Mouse (Mus musculus) gonadal fat pad, adult 2 months (tissue): ENCODE data around the gene Trarg1. TPM values are rescaled to one million over a fixed set of nuclear protein-coding genes. Genes with fewer than 3 reads are reported as not detected.
"Not testable (repeated sequence)": the region's sequence is repeated elsewhere in the genome, so short reads cannot be mapped to it uniquely, and the experiment has no call there.

Experiments
- DNase-seq: peaks from one replicate; pipeline ENCODE4 v3.0.0-alpha.2; 2012; ENCODE audit warnings: low read depth
- polyA plus RNA-seq: library from polyadenylated mRNA; depleted of rRNA; stranded (reverse); fragments of >200 nt; gene quantifications from 2 replicates; pipeline ENCODE4 v1.2.3, GENCODE M21; 2012; rRNA removed

Trarg1 gene
- polyA plus RNA-seq: 36.6 and 49.2 TPM in 2 replicates

DNA sequence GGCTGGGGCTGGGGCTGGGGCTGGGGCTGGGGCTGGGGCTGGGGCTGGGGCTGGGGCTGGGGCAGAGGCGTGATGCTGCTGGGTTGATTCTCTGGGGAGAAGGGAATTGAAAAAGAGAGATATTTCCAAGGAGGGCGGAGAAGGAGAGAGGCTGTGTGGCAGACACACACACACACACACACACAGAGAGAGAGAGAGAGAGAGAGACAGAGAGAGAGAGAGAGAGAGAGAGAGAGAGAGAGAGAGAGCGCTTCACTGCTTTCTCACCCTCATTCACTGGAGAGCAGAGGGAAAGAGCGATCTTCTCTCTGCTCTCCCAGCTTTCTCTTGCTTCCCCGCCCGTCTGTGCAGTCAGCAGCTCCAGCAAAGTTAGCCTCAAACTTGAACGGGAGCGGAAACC is at the start of gene Trarg1:
Gene Trarg1 (plus strand): TSS at position 301 of the 400 bp plus-strand sequence.
- not testable (repeated sequence) for DNase-seq

DNA sequence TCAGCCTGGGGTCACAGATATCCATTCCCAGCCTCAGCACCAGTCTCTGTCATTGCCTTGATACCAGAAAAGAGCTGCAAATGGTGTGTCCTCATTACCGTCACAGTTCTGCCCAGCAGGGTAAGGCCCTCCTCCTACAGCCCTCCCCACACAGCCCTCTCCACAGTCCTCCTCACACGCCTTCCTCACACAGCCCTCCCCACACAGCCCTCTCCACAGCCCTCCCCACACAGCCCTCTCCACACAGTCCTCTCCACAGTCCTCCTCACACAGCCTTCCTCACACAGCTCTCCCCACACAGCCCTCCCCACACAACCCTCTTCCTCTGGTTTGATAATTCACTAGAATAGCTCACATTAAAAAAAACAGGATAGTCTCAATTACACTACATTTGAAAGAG is 49.6 kb upstream of the Trarg1 start:
- DNase-seq: no peak

- no peak for DNase-seq
Observed at GRCm38 (mm10) chr11:76630487-76630886, 49.1 kb upstream of the Trarg1 start.

DNA sequence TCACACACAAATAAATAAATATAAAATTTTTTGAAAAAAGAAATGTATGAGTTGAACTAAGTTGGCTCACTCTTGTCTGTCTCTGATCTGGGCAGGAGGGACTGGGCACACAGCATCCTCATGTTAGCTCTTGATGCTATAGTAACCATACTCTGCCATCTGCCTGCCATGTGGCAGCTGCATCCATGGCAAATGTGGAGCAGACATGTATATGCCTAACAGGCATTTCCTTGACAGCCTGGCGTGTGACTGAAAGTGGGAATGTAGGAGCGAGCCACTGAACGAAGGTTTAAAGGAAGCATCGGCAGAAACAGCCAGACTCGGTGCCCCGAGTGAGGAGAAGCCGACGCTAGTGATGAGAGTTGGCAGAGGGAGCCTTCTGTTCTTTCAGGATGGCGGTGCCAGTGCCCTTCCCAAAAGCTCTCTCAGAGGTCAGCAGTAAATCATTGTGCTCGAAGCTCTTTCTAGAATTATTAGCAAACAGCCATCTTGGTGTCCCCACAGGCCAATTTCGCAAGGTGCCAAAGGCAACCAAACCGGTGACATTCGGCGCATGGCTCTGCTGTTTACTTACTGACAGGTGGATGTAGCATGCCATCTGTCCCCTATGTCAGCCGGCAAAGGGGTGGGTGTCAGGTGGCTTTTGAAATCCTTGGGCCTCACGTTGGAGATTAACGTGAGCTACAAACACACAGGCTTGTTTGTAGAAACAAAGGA is 40.2 kb upstream of the Trarg1 start:
- no peak for DNase-seq

DNA sequence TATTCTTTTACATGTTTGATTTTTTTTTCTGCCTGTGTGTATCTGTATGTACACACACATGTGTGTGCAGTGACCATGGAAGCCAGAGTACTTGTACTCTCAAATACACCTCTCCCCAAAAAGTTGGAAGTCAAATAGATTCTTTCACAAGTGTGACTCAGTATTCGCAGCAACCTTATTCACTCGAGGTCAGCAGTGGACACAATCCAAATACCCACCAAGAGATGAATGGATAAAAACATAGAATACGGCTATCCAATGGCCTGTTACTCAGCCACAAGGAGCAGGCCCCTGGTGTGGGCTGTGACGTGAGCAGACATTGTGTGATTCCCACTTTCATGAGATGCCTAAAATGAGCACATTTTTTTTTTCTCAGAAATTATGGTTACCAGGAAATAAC is 39.4 kb upstream of the Trarg1 start:
- no peak for DNase-seq

DNA sequence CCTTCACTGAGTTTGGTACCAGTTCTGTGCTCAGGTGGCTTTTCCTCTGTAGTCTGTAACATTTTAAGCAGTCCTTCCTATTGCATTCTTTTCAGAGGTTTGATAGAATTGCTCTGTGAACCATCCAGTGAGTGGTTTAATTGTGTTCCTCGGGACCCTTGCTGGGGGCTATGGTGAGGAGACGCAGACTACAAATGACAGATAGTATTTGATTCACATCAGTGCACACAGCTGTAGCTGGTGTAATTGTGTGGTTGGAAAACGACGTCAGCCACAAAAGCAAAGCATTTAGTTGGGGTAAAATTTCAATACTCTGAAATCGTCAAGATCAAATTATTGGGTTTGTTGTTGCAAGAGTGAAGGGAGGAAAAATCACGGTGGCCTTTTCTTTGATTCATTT is 35.4 kb upstream of the Trarg1 start:
- no peak for DNase-seq

GRCm38 (mm10) chr11:76645036-76645435 is 34.6 kb upstream of the Trarg1 start:
- DNase-seq: no peak

DNA sequence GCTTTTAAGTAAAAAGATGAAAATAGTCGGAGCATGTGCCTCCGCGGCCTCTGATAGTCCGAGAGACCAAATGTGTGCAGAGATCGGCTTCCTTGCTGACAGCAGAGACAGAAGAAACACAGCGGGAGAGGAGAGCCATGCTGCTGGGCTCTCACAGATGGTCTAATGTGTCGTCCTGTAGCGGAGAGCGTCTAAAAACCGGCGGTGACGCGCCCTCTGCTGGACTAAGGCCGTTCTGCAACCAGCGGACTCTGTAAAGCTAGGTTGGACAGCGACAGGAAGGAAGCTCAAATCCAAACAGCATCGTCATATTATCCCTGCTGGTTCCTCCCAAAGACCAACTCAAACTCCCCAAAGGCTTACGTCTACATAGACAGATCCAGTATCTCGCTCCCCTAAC is 33.7 kb upstream of the Trarg1 start:
- DNase-seq: no peak

- DNase-seq: no peak
Observed at GRCm38 (mm10) chr11:76647062-76647461, 32.5 kb upstream of the Trarg1 start.

DNA sequence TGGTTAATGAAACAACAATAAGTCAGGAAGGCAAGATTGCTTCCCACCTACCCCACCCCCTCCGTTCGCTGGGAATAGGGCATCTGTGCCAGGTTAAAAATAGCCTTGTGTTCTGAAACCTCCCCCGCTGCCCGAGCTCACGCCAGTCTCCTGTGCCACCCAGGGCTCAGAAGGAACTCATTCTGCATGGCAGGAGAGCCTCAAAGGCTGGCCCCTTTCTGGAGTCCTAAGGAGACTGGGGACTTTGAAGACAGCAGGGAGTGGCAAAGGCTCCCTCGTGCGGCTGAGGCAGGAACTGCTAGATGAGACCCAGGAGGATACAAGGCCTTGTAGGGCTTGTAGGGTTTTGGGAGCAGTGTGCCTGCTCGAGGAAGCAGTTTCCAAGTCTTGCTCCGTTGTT is 32.1 kb upstream of the Trarg1 start:
- DNase-seq: no peak

- no peak for DNase-seq
Observed at GRCm38 (mm10) chr11:76650862-76651560, 28.6 kb upstream of the Trarg1 start.

- no peak for DNase-seq
Observed at GRCm38 (mm10) chr11:76652838-76653334, 26.7 kb upstream of the Trarg1 start.

GRCm38 (mm10) chr11:76655106-76655505 is 24.5 kb upstream of the Trarg1 start:
- no peak for DNase-seq

DNA sequence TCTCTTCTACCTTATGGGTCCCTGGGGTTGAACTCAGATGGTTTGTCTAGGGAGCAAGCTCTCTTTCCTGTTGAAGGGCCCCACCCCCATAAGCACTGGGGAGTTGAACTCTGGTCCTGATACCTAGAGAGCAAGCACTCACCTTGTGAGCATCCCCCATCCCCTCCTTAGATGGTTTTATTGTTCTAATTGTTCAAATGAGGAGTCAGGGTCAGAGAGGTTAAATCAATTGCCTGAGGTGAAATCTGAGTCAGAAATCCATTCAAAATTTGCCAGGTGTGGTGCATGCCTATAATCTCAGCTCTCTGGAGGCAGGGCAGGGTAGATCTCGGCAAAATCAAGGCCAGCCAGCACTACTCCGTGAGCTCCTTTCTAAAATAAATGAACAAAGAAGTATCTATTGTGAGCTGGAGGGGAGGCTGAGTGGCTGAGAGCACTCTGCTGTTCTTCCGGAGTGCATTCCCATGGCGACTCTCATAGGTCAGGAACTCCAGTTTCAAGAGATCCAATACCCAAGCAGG is 22.1 kb upstream of the Trarg1 start:
- no peak for DNase-seq

GRCm38 (mm10) chr11:76659138-76659930 is 20.3 kb upstream of the Trarg1 start:
- no peak for DNase-seq

- DNase-seq: no peak
Observed at GRCm38 (mm10) chr11:76661790-76662468, 17.7 kb upstream of the Trarg1 start.

DNA sequence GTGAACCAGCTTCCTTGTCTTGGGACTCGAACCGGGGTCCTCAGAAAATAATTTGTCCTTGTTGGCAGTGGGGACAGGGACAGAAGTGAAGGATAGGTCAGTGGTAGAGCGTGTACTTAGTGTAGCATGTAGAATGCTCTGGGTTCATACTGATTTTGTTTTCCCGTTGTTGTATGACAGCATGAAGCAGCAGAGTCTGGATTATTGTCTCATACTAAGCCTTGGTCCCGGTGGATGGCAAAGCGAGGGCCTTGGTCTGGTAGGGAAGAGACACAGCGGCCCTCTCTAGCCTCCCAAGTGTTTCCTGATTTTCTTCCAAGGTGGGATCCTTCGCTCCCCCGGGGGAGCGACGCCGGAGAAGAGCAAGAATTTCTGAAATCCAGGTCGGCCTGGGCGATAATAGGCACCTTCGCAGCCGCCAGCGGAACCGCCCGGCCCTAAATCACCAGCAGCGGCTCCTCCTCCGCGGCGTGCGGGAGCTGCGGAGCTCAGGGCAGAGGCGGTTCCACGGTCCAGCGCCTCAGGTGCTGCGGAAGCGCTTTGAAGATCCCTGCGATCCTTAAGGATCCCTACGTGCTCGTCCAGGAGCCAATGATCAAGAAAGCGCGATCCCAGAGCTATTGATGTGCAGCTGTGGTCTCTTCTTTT is 13.5 kb upstream of the Trarg1 start:
- no peak for DNase-seq

DNA sequence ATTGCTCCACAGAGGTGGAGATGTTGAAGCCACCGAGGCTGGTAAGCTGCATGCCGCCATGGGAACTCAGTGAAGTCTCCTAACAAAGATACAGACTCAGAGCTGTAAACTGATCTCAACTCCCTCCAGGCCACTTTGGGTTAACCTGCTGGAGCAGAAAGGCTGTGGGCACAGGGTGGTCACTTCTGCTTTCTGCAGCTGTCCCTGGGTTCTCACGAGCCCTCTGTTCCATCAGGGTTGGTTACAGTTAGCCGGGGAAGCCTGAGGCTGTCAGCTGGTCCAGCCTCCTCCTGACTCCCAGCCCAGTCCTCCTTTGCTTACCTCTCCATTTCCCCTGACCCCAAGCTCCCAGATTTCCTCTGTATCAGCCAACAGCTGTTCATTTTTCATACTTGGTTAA is 11.8 kb upstream of the Trarg1 start:
- DNase-seq: no peak

DNA sequence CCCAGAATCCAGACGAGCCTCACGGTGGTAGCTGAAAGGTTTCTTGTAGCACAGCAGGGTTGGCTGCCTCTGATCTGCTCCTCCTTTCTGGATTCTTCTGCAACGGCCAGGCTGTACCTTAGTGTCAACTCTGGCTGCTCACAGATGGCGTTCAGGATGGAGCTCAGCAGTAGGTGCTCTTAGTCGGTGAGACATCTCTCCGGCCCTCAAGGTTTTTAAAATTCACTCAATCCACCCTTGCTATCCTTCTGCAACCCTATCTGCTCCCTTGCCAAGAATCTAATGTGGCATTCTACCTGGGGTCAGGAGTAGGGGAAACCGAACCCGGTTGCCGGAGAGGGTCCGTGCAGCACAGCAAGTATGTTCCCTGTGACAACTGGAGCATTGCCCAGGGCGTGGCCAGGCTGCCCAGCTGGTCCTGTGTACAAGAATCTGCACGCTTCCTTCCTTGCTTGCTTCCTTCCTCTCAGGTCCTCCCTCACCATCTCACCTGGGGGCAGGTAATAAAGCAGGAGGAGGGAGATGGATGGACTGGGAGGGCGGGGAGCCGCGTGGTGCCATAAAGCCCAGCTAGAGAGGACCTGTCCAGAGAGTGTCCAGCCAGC is 7.6 kb upstream of the Trarg1 start, which contains the start of gene Bhlha9:
Gene Bhlha9 (plus strand): TSS at position 600 of the 605 bp plus-strand sequence.
- DNase-seq: no peak

GRCm38 (mm10) chr11:76672561-76673384 is 6.8 kb upstream of the Trarg1 start:
- no peak for DNase-seq
